Mouse (Mus musculus) right cerebral cortex, adult 18-20 months (tissue): ENCODE results near the gene Dnajc2.
A peak's percentile ranks its signal among the peaks of the same experiment; 100 is the strongest.

Experiments used
- DNase-seq: peaks from one replicate; pipeline ENCODE4 v3.0.0; 2022; ENCODE audit warnings: mixed read lengths

The Dnajc2 gene

GRCm38 (mm10) chr5:21785053-21785452 lies at the start of gene Dnajc2, which contains the start of gene Psmc2:
Gene Dnajc2, minus strand, starts transcription at chr5:21785251.
Gene Psmc2, plus strand, starts transcription at chr5:21785283.
- peak; percentile 90 for DNase-seq

GRCm38 (mm10) chr5:21831761-21832160 lies 46.7 kb upstream of the Dnajc2 start:
- DNase-seq: no peak

- peak; percentile 45 for DNase-seq
Observed at GRCm38 (mm10) chr5:21828855-21829254, 43.8 kb upstream of the Dnajc2 start.

GRCm38 (mm10) chr5:21827643-21828042 lies 42.6 kb upstream of the Dnajc2 start:
- DNase-seq: no peak

GRCm38 (mm10) chr5:21826370-21826769 lies 41.3 kb upstream of the Dnajc2 start:
- DNase-seq: no peak

GRCm38 (mm10) chr5:21813994-21814393 lies 28.9 kb upstream of the Dnajc2 start:
- DNase-seq: peak; percentile 13

GRCm38 (mm10) chr5:21810924-21811323 lies 25.9 kb upstream of the Dnajc2 start:
- DNase-seq: no peak

GRCm38 (mm10) chr5:21804837-21805236 lies 19.8 kb upstream of the Dnajc2 start:
- no peak for DNase-seq

GRCm38 (mm10) chr5:21803691-21804188 lies 18.7 kb upstream of the Dnajc2 start:
- DNase-seq: no peak

- no peak for DNase-seq
Observed at GRCm38 (mm10) chr5:21802907-21803306, 17.9 kb upstream of the Dnajc2 start.

GRCm38 (mm10) chr5:21792166-21792565 lies 7.1 kb upstream of the Dnajc2 start:
- DNase-seq: no peak

- DNase-seq: no peak
Observed at GRCm38 (mm10) chr5:21789061-21789460, 4.0 kb upstream of the Dnajc2 start.

- no peak for DNase-seq
Observed at GRCm38 (mm10) chr5:21787186-21788105, 2.4 kb upstream of the Dnajc2 start.

GRCm38 (mm10) chr5:21786258-21787185 lies 1.5 kb upstream of the Dnajc2 start:
- peak; percentile 94 for DNase-seq

- DNase-seq: no peak
Observed at GRCm38 (mm10) chr5:21785776-21786175, 725 bp upstream of the Dnajc2 start.

- no peak for DNase-seq
Observed at GRCm38 (mm10) chr5:21784161-21785052, 644 bp downstream of the Dnajc2 start.

GRCm38 (mm10) chr5:21776491-21776890 lies 8.6 kb downstream of the Dnajc2 start:
- DNase-seq: no peak

- no peak for DNase-seq
Observed at GRCm38 (mm10) chr5:21769841-21770240, 15.2 kb downstream of the Dnajc2 start.

GRCm38 (mm10) chr5:21768506-21768905 lies 16.5 kb downstream of the Dnajc2 start:
- no peak for DNase-seq

GRCm38 (mm10) chr5:21745966-21746365 lies 39.1 kb downstream of the Dnajc2 start:
- no peak for DNase-seq

GRCm38 (mm10) chr5:21744651-21745050 lies 40.4 kb downstream of the Dnajc2 start:
- DNase-seq: no peak

GRCm38 (mm10) chr5:21743606-21744005 lies 41.4 kb downstream of the Dnajc2 start:
- DNase-seq: no peak
